Mouse (Mus musculus) brain, embryonic 14.5 days (tissue): ENCODE measurements around the gene Fndc1. TPM values are rescaled to one million over a fixed set of nuclear protein-coding genes. Genes with fewer than 3 reads are reported as not detected.

ENCODE experiments used
- DNase-seq: peaks from one replicate; pipeline ENCODE4 v3.0.0-alpha.2; 2011; ENCODE audit warnings: low read depth
- CTCF ChIP-seq: fragments of 200-500 bp; IDR thresholded peaks from 2 replicates; pipeline ENCODE4 v1.5.1; 2012; ENCODE audit warnings: inconsistent platforms, mild to moderate bottlenecking, moderate library complexity, borderline replicate concordance; ENCODE audit not compliant: insufficient read depth, insufficient read length; ENCODE audit errors: extremely low read depth
- POLR2A ChIP-seq: fragments of 200-500 bp; IDR thresholded peaks from 2 replicates; pipeline ENCODE4 v1.6.1; 2012; ENCODE audit warnings: mild to moderate bottlenecking, inconsistent platforms, borderline replicate concordance; ENCODE audit not compliant: poor library complexity, insufficient read depth, insufficient read length, severe bottlenecking; ENCODE audit errors: extremely low read depth
- polyA plus RNA-seq: library from polyadenylated mRNA; depleted of rRNA; stranded (reverse); fragments of >200 nt; gene quantifications from 2 replicates; pipeline ENCODE4 v1.2.3, GENCODE M21; 2012; rRNA removed

Gene Fndc1
- 1.4 and 5.0 TPM in 2 replicates for polyA plus RNA-seq

GRCm38 (mm10) chr17:7826819-7827515, at the start of gene Fndc1:
Gene Fndc1 (minus strand): TSS chr17:7827302.
- no peak for TF ChIP-seq POLR2A
- peak; percentile 76 for TF ChIP-seq CTCF
- DNase-seq, result peak; percentile 69

- TF ChIP-seq POLR2A (no peak), CTCF (no peak)
These were observed 49.4 kb upstream of the Fndc1 start for GRCm38 (mm10) chr17:7876541-7876940.

GRCm38 (mm10) chr17:7875941-7876461, 48.9 kb upstream of the Fndc1 start:
- no peak for TF ChIP-seq POLR2A
- no peak for TF ChIP-seq CTCF
- DNase-seq, result peak; percentile 33

More at GRCm38 (mm10) chr17:7876541-7876940, 49.4 kb upstream of the Fndc1 start:
- DNase-seq, result no peak

- no peak for TF ChIP-seq CTCF
- TF ChIP-seq POLR2A, result no peak
- DNase-seq, result no peak
These were observed 47.9 kb upstream of the Fndc1 start for GRCm38 (mm10) chr17:7874776-7875531.

GRCm38 (mm10) chr17:7873382-7873781, 46.3 kb upstream of the Fndc1 start:
- TF ChIP-seq CTCF, result no peak
- no peak for TF ChIP-seq POLR2A
- peak; percentile 53 for DNase-seq

- TF ChIP-seq CTCF (no peak), POLR2A (no peak)
- no peak for DNase-seq
These were observed 44.7 kb upstream of the Fndc1 start for GRCm38 (mm10) chr17:7871800-7872199.

GRCm38 (mm10) chr17:7870862-7871605, 43.9 kb upstream of the Fndc1 start:
- TF ChIP-seq CTCF (no peak), POLR2A (no peak)
- DNase-seq, result no peak

GRCm38 (mm10) chr17:7869114-7869513, 42.0 kb upstream of the Fndc1 start:
- TF ChIP-seq CTCF (no peak), POLR2A (no peak)

GRCm38 (mm10) chr17:7868631-7869030, 41.5 kb upstream of the Fndc1 start:
- no peak for TF ChIP-seq POLR2A
- TF ChIP-seq CTCF, result peak; percentile 79
- DNase-seq, result peak; percentile 52

More at GRCm38 (mm10) chr17:7869114-7869513, 42.0 kb upstream of the Fndc1 start:
- no peak for DNase-seq

- TF ChIP-seq POLR2A (no peak), CTCF (peak; percentile 55; the same call in 1 of the 2 replicates)
These were observed 37.6 kb upstream of the Fndc1 start for GRCm38 (mm10) chr17:7864740-7865139.

GRCm38 (mm10) chr17:7863745-7864144, 36.6 kb upstream of the Fndc1 start:
- no peak for TF ChIP-seq POLR2A
- peak; percentile 95 for TF ChIP-seq CTCF

More at GRCm38 (mm10) chr17:7864740-7865139, 37.6 kb upstream of the Fndc1 start:
- DNase-seq, result no peak

GRCm38 (mm10) chr17:7860845-7861360, 33.8 kb upstream of the Fndc1 start:
- no peak for DNase-seq

More at GRCm38 (mm10) chr17:7863745-7864144, 36.6 kb upstream of the Fndc1 start:
- peak; percentile 62 for DNase-seq

GRCm38 (mm10) chr17:7857658-7858057, 30.6 kb upstream of the Fndc1 start:
- DNase-seq, result no peak
- no peak for TF ChIP-seq POLR2A
- no peak for TF ChIP-seq CTCF

More at GRCm38 (mm10) chr17:7860845-7861360, 33.8 kb upstream of the Fndc1 start:
- TF ChIP-seq CTCF (no peak), POLR2A (no peak)

GRCm38 (mm10) chr17:7855851-7856250, 28.7 kb upstream of the Fndc1 start:
- peak; percentile 47 for DNase-seq
- TF ChIP-seq CTCF (no peak), POLR2A (no peak)
